ENCODE assay signal across 19 mouse cellular contexts in the genomic region with DNA sequence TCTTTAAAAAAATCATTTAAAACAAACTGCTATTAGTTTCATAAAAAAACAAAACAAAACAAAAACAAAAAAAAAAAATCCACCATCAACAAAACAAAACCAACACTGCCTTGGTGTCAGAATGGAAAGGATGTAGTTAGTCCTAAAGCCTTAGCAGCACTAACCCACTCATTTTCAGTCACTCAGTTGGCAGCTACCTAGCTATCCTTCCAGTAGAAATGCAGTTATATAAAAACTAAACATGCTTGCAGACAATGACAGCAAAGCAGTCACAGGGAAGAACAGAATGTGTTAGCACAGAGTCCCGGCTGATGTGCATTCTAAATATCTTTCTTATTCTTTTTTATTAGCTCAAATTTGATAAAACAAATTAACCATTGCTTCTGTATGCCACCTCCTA.
DNase-seq lines count a peak whose midpoint lies in the region; ATAC-seq and TF ChIP-seq lines count a peak whose summit lies in the region.
"Had no signal": no experiment of that assay in that cellular context is flagged by ENCODE, and none has a peak within 500 bp of the region (broad histone marks: within the 10 kb centered on the region; RNA-seq: fewer than 3 reads in every experiment).

No protein-coding gene starts in this region.

- no peak overlapping the region for H3K27ac ChIP-seq in layer of hippocampus, adult 2 months
- H3K27ac ChIP-seq: forebrain, embryonic 13.5 days; heart, adult 2 months; hindbrain, embryonic 10.5 days; hindbrain, embryonic 14.5 days had no signal

- TF ChIP-seq CTCF in layer of hippocampus, adult 2 months (conservative IDR thresholded peaks at IDR 0.05): no peak

- no peak for DNase-seq in frontal cortex, postnatal 25 days (ENCODE audit: low spot score in 2 of 2)
- DNase-seq in layer of hippocampus, adult 2 months (ENCODE audit: low spot score in 2 of 2): peak; percentile 21 to 47
- no peak for DNase-seq in layer of hippocampus, postnatal 10 days (ENCODE audit: low spot score in 2 of 2)
- peak; percentile 67 for DNase-seq in right cerebral cortex, adult 18-20 months
- DNase-seq in right cerebral cortex, postnatal 4 days: no peak
- peak; percentile 22 for DNase-seq in right cerebral cortex, postnatal 14 days
- DNase-seq in lung, postnatal 14 days: no peak
- DNase-seq: adrenal gland, postnatal 10 days; cerebellum, adult 11-12 months; cerebellum, adult 9-10 months; cerebellum, postnatal 36 days; forebrain, postnatal 0 days; gastrocnemius, postnatal 14 days; heart, adult 2 months had no signal

- ATAC-seq in frontal cortex, adult (ENCODE audit: low TSS enrichment): peak; percentile 79; the same call in 1 of the 2 replicates
- ATAC-seq: forebrain, embryonic 13.5 days; forebrain, postnatal 0 days had no signal

- H3K4me3 ChIP-seq in layer of hippocampus, adult 2 months: no peak overlapping the region
- H3K4me3 ChIP-seq: forebrain, embryonic 13.5 days; heart, adult 2 months; heart, embryonic 12.5 days; hindbrain, embryonic 10.5 days had no signal

Comparison
In these comparisons a context has a peak if more than half of its experiments do, and no peak if none do; other contexts are left out.
1. DNase-seq: peak in layer of hippocampus, adult 2 months (2 of 2), right cerebral cortex, adult 18-20 months (single experiment) and right cerebral cortex, postnatal 14 days (single experiment); none in frontal cortex, postnatal 25 days (0 of 2), layer of hippocampus, postnatal 10 days (0 of 2), right cerebral cortex, postnatal 4 days (single experiment) and lung, postnatal 14 days (single experiment).